Mouse (Mus musculus): ENCODE data around the gene 4930519P11Rik. TPM values are rescaled to one million over a fixed set of nuclear protein-coding genes. Genes with fewer than 3 reads are reported as not detected.

Gene 4930519P11Rik
- total and polyA plus RNA-seq, 3 experiments: not detected

- no peak for DNase-seq (ENCODE audit: extremely low read depth)
- H3K9ac ChIP-seq (ENCODE audit: insufficient read depth, low read depth): no peak overlapping the region
- peaks cover 19 to 33% of the 10 kb centered on the region in 2 experiments for H3K4me1 ChIP-seq (ENCODE audit: control insufficient read depth in 1 of 2, insufficient read depth in 2 of 2)
- H3K79me2 ChIP-seq (replicated peaks; ENCODE audit: control insufficient read depth, extremely low read depth, insufficient read depth, poor library complexity, severe bottlenecking): no peaks in the 10 kb centered on the region
- no peak overlapping the region for H3K4me2 ChIP-seq (ENCODE audit: insufficient read depth, low read depth, poor library complexity, severe bottlenecking)
- H3K36me3 ChIP-seq (replicated peaks in 1 of 2; ENCODE audit: control insufficient read depth in 1 of 2, insufficient read depth in 1 of 2, low read length in 1 of 2): peaks cover 0 to 8% of the 10 kb centered on the region in 2 experiments
- no peak overlapping the region for H3K27ac ChIP-seq (ENCODE audit: insufficient read depth, low read depth)
- peaks cover 3% of the 10 kb centered on the region for H3K27me3 ChIP-seq (replicated peaks)
- in situ Hi-C loops (cut with MboI; ENCODE audit: low pct_ligation_motif_present, low pct_unique_long_range_greater_than_20kb, low sequenced_read_pairs) (no loop called here), dilution Hi-C loops (cut with MboI; ENCODE audit: extremely low pct_ligation_motif_present, extremely low pct_unique_long_range_greater_than_20kb, low sequenced_read_pairs) (no loop called here)
- no peak overlapping the region for H3K4me3 ChIP-seq (replicated peaks in 1 of 3; ENCODE audit: low read depth in 2 of 3, low read length in 2 of 3, poor library complexity in 1 of 3)
- TF ChIP-seq MXI1 (IDR thresholded peaks at IDR 0.05; ENCODE audit: low read depth, low read length) (no peak), CTCF (conservative IDR thresholded peaks at IDR 0.05 in 1 of 2, IDR thresholded peaks at IDR 0.05 in 1 of 2; ENCODE audit: low read depth in 2 of 2, low read length in 2 of 2) (peak in 1 of 2 experiments; percentile 29; a peak in 2 of 4 replicates), TBP (conservative IDR thresholded peaks at IDR 0.05; ENCODE audit: low read depth, low read length) (0 out of 2 replicates have a peak, but pooled peaks have one; percentile 28), MAFK (IDR thresholded peaks at IDR 0.05; ENCODE audit: insufficient replicate concordance, low read length) (no peak), EP300 (IDR thresholded peaks at IDR 0.05; ENCODE audit: low read length) (no peak), MAX (IDR thresholded peaks at IDR 0.05; ENCODE audit: low read length) (no peak), ELF1 (IDR thresholded peaks at IDR 0.05; ENCODE audit: low read depth, low read length) (no peak)
- no peaks in the 10 kb centered on the region for H3K9me3 ChIP-seq (replicated peaks; ENCODE audit: low read length)
Measured at GRCm38 (mm10) chr2:154600586-154600985, 12.7 kb downstream of the 4930519P11Rik start.

GRCm38 (mm10) chr2:154597399-154597798 lies 15.8 kb downstream of the 4930519P11Rik start:
- H3K36me3 ChIP-seq (replicated peaks in 1 of 2; ENCODE audit: control insufficient read depth in 1 of 2, insufficient read depth in 1 of 2, low read length in 1 of 2): peaks cover 2 to 18% of the 10 kb centered on the region in 2 experiments
- in situ Hi-C loops (cut with MboI; ENCODE audit: low pct_ligation_motif_present, low pct_unique_long_range_greater_than_20kb, low sequenced_read_pairs): no loop called here

More at GRCm38 (mm10) chr2:154597399-154597798, 15.8 kb downstream of the 4930519P11Rik start:
- no peak overlapping the region for H3K27ac ChIP-seq (ENCODE audit: insufficient read depth, low read depth)
- H3K27me3 ChIP-seq (replicated peaks): no peaks in the 10 kb centered on the region
- no peak overlapping the region for H3K4me3 ChIP-seq (replicated peaks in 1 of 3; ENCODE audit: low read depth in 2 of 3, low read length in 2 of 3, poor library complexity in 1 of 3)
- dilution Hi-C loops (cut with MboI; ENCODE audit: extremely low pct_ligation_motif_present, extremely low pct_unique_long_range_greater_than_20kb, low sequenced_read_pairs): no loop called here
- H3K9me3 ChIP-seq (replicated peaks; ENCODE audit: low read length): no peaks in the 10 kb centered on the region
- H3K4me2 ChIP-seq (ENCODE audit: insufficient read depth, low read depth, poor library complexity, severe bottlenecking): no peak overlapping the region
- peak; percentile 34 for DNase-seq (ENCODE audit: extremely low read depth)
- H3K79me2 ChIP-seq (replicated peaks; ENCODE audit: control insufficient read depth, extremely low read depth, insufficient read depth, poor library complexity, severe bottlenecking): no peaks in the 10 kb centered on the region
- TF ChIP-seq RAD21 (IDR thresholded peaks at IDR 0.05; ENCODE audit: low read depth, low read length): no peak
- TF ChIP-seq BHLHE40 (IDR thresholded peaks at IDR 0.05; ENCODE audit: low read depth, low read length): no peak
- TF ChIP-seq EP300 (IDR thresholded peaks at IDR 0.05; ENCODE audit: low read length): peak; percentile 54
- TF ChIP-seq USF1 (IDR thresholded peaks at IDR 0.05; ENCODE audit: low read depth, low read length): no peak
- TF ChIP-seq MXI1 (IDR thresholded peaks at IDR 0.05; ENCODE audit: low read depth, low read length): no peak
- no peak for TF ChIP-seq NELFE (IDR thresholded peaks at IDR 0.05; ENCODE audit: low read depth, low read length)
- TF ChIP-seq POLR2AphosphoS2 (IDR thresholded peaks at IDR 0.05; ENCODE audit: low read depth, low read length): no peak
- no peak for TF ChIP-seq KAT2A (IDR thresholded peaks at IDR 0.05; ENCODE audit: insufficient replicate concordance, low read length)
- no peak for TF ChIP-seq JUN (IDR thresholded peaks at IDR 0.05; ENCODE audit: insufficient read depth, low read depth, low read length)
- TF ChIP-seq POLR2A (IDR thresholded peaks at IDR 0.05; ENCODE audit: low read depth, low read length): no peak
- TF ChIP-seq ZKSCAN1 (IDR thresholded peaks at IDR 0.05; ENCODE audit: borderline replicate concordance, low read depth, low read length): no peak
- TF ChIP-seq IRF4 (IDR thresholded peaks at IDR 0.05; ENCODE audit: low read depth, low read length): peak; percentile 75; the same call in 1 of the 2 replicates
- no peak for TF ChIP-seq HCFC1 (IDR thresholded peaks at IDR 0.05; ENCODE audit: low read depth, low read length)
- TF ChIP-seq TCF12 (IDR thresholded peaks at IDR 0.05; ENCODE audit: low read depth, low read length): no peak
- TF ChIP-seq CHD2 (IDR thresholded peaks at IDR 0.05; ENCODE audit: low read length): no peak
- no peak for TF ChIP-seq ETS1 (conservative IDR thresholded peaks at IDR 0.05; ENCODE audit: low read depth, low read length)
- TF ChIP-seq SMC3 (IDR thresholded peaks at IDR 0.05; ENCODE audit: low read depth, low read length): no peak
- TF ChIP-seq MEF2A (IDR thresholded peaks at IDR 0.05; ENCODE audit: borderline replicate concordance, low read depth, low read length): no peak
- TF ChIP-seq USF2 (conservative IDR thresholded peaks at IDR 0.05; ENCODE audit: low read depth, low read length): no peak
- TF ChIP-seq E2F4 (IDR thresholded peaks at IDR 0.05; ENCODE audit: insufficient replicate concordance, low read depth, low read length): no peak
- 0 out of 2 replicates have a peak, but pooled peaks have one; percentile 18 for TF ChIP-seq SIN3A (IDR thresholded peaks at IDR 0.05; ENCODE audit: low read length)
- H3K4me1 ChIP-seq (ENCODE audit: control insufficient read depth in 1 of 2, insufficient read depth in 2 of 2): peaks cover 11 to 18% of the 10 kb centered on the region in 2 experiments
- H3K9ac ChIP-seq (ENCODE audit: insufficient read depth, low read depth): no peak overlapping the region
